Mouse (Mus musculus): ENCODE data around the gene Gins2.

DNA sequence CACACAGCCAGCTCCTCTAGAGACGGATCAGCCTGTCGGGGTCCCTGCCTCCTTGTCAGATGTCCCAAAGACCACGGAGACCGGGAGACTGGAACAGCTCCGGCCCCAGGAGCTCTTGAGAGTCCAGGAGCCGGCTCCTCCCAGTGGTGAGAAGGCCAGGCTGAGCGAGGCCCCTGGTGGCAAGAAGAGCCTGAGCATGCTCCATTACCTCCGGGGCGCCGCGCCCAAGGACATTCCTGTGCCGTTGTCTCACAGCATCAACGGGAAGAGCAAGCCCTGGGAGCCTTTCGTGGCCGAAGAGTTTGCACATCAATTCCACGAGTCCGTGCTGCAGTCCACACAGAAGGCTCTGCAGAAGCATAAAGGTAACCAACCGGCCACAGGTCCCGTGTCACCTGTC lies 14.2 kb downstream of the Gins2 start:
- TF ChIP-seq CTCF (IDR thresholded peaks at IDR 0.05; ENCODE audit: low read depth) (no peak), EP300 (IDR thresholded peaks at IDR 0.05; ENCODE audit: low read depth) (no peak)
